Mouse (Mus musculus) liver, embryonic 14.5 days (tissue): ENCODE measurements around the gene Aifm3.

Source experiments
- CTCF ChIP-seq: IDR thresholded peaks from 2 replicates; pipeline ENCODE4 v1.5.1; 2016; ENCODE audit warnings: antibody characterized with exemption, low read depth, control low read depth
- EP300 ChIP-seq: IDR thresholded peaks from 2 replicates; pipeline ENCODE4 v1.6.1; 2016; ENCODE audit warnings: antibody characterized with exemption, low read depth

- TF ChIP-seq EP300 (no peak), CTCF (no peak)
These were observed 38.2 kb downstream of the Aifm3 start for GRCm38 (mm10) chr16:17527606-17528005.
